Comparison of ENCODE assay signal across 8 mouse cellular contexts in the genomic region with DNA sequence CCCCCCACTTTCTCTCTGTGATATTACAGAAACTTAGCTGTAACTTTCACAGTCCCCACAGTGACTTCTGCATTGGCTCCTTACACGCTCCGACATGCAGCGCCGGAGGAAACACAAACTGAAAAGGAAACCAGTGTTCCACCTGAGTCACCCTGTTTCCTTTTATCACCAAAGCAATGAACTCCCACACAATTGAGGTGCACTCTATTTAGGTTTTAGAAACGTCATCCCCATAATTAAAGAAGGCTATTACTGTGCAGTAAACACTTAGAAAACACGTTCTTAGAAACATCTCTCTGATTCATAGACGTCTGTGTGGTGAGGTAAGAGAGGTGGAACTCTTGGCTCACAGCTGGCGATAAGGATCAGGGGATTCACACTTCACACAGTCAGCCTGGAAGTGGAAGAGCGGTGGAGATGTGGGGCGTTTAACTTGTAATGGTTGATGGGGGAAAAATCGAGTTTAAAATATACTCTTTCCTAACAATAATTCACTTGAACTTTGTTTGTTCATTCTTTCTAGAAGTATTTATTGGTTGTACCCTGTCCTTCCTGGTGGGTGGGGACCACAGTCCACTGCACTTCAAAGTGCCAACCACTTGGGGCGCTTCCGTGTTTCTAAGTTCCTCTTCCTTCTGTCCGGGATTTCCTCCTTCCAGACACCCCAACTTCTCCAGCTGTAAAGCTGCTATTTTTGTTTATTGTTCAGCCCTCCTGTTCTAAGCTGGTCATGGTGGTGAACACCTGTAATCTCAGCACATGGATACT. TPM values are rescaled to one million over a fixed set of nuclear protein-coding genes. Genes with fewer than 3 reads are reported as not detected.
DNase-seq lines count a peak whose midpoint lies in the region; ATAC-seq and TF ChIP-seq lines count a peak whose summit lies in the region.

No protein-coding gene starts in this region.

- H3K27me3 ChIP-seq in MEL (ENCODE audit: control insufficient read depth in 1 of 2, insufficient read depth in 2 of 2, low read length in 2 of 2), result peaks cover 16 to 27% of the 10 kb centered on the region in 2 experiments
- no peaks in the 10 kb centered on the region for H3K27me3 ChIP-seq in lung, postnatal 0 days (replicated peaks; ENCODE audit: insufficient read depth, low read length)

- no peaks in the 10 kb centered on the region for H3K36me3 ChIP-seq in MEL (ENCODE audit: control insufficient read depth in 1 of 2, insufficient read depth in 2 of 2, low read length in 2 of 2)
- H3K36me3 ChIP-seq in lung, postnatal 0 days (ENCODE audit: insufficient read depth, low read length), result no peaks in the 10 kb centered on the region

- peak; percentile 22 for TF ChIP-seq RAD21 in MEL (IDR thresholded peaks at IDR 0.05; ENCODE audit: low read depth, low read length)

- H3K9me3 ChIP-seq in MEL (replicated peaks; ENCODE audit: insufficient read depth, low read length), result no peaks in the 10 kb centered on the region
- H3K9me3 ChIP-seq in lung, postnatal 0 days (ENCODE audit: low read length), result no peaks in the 10 kb centered on the region

- H3K4me3 ChIP-seq in layer of hippocampus, adult 2 months, result no peak overlapping the region
- H3K4me3 ChIP-seq in MEL (ENCODE audit: control insufficient read depth in 1 of 2, insufficient read depth in 1 of 2, low read depth in 2 of 2, low read length in 2 of 2), result peak overlapping the region; percentile 11 to 12; a peak in 3 of 4 replicates
- H3K4me3 ChIP-seq in lung, postnatal 0 days (ENCODE audit: low read depth, low read length), result no peak overlapping the region

- H3K4me2 ChIP-seq in lung, postnatal 0 days (replicated peaks; ENCODE audit: low read depth, low read length), result no peak overlapping the region; the same call in 1 of the 2 replicates

- ATAC-seq in granulocyte monocyte progenitor cell, adult 5-6 weeks (replicated peaks; ENCODE audit: poor library complexity, severe bottlenecking), result peak; percentile 61
- ATAC-seq in lung, postnatal 0 days, result peak; percentile 85

- no peak for TF ChIP-seq POLR2A in MEL (IDR thresholded peaks at IDR 0.05; ENCODE audit: control insufficient read depth in 1 of 2, insufficient read depth in 1 of 2, low read depth in 1 of 2, low read length in 2 of 2, poor library complexity in 1 of 2)

- H3K27ac ChIP-seq in layer of hippocampus, adult 2 months, result no peak overlapping the region
- H3K27ac ChIP-seq in MEL (ENCODE audit: control insufficient read depth, low read depth, low read length), result no peak overlapping the region
- H3K27ac ChIP-seq in lung, postnatal 0 days (ENCODE audit: low read length), result 0 out of 2 replicates have a peak overlapping the region, but pooled peaks have one; percentile 26

- no peak for TF ChIP-seq EP300 in MEL (IDR thresholded peaks at IDR 0.05; ENCODE audit: low read depth in 1 of 2, low read length in 2 of 2)
- peak; percentile 50 for TF ChIP-seq EP300 in lung, postnatal 0 days (IDR thresholded peaks at IDR 0.05)

- no peak overlapping the region for H3K9ac ChIP-seq in MEL (ENCODE audit: control insufficient read depth, low read depth, low read length, poor library complexity, severe bottlenecking)
- no peak overlapping the region for H3K9ac ChIP-seq in lung, postnatal 0 days (replicated peaks; ENCODE audit: low read depth)

- peak; percentile 75 for TF ChIP-seq CTCF in layer of hippocampus, adult 2 months (conservative IDR thresholded peaks at IDR 0.05)
- TF ChIP-seq CTCF in MEL (IDR thresholded peaks at IDR 0.05 in 2 of 3, conservative IDR thresholded peaks at IDR 0.05 in 1 of 3; ENCODE audit: control insufficient read depth in 1 of 3, insufficient read depth in 1 of 3, low read depth in 2 of 3, low read length in 3 of 3, poor library complexity in 1 of 3, severe bottlenecking in 1 of 3), result peak; percentile 50 to 73 (median 70)
- TF ChIP-seq CTCF in lung, postnatal 0 days (IDR thresholded peaks at IDR 0.05), result peak; percentile 66

- DNase-seq in layer of hippocampus, adult 2 months (ENCODE audit: low spot score in 2 of 2), result no peak
- DNase-seq in layer of hippocampus, postnatal 36 days, result no peak
- DNase-seq in MEL (ENCODE audit: low read depth, low spot score), result peak; percentile 81
- peak; percentile 87 for DNase-seq in lung, postnatal 0 days (ENCODE audit: low spot score)
- no peak for DNase-seq in ovary, postnatal 36 days (ENCODE audit: low spot score)
- DNase-seq in frontal cortex, adult 2 months (ENCODE audit: extremely low spot score in 1 of 2, low spot score in 1 of 2), result no peak
- no peak for DNase-seq in frontal cortex, postnatal 14 days (ENCODE audit: low spot score in 2 of 2)

- no peaks in the 10 kb centered on the region for H3K79me2 ChIP-seq in MEL (ENCODE audit: control insufficient read depth, insufficient read depth, low read length, poor library complexity)

- WGBS in lung, postnatal 0 days, result 23% methylated on average over 14 of the region's 14 CpGs

- H3K4me1 ChIP-seq in MEL (ENCODE audit: control insufficient read depth in 1 of 2, insufficient read depth in 2 of 2, low read length in 2 of 2), result peaks cover 0 to 13% of the 10 kb centered on the region in 2 experiments; a peak in 1 of 4 replicates
- no peaks in the 10 kb centered on the region for H3K4me1 ChIP-seq in lung, postnatal 0 days (ENCODE audit: insufficient read depth, low read depth, low read length)

TF ChIP-seq in MEL, 35 proteins besides CTCF, POLR2A, EP300 and RAD21:
- 0 out of 2 replicates have a peak, but pooled peaks have one; percentile 27 for TF ChIP-seq MAZ (IDR thresholded peaks at IDR 0.05; ENCODE audit: low read depth, low read length)
- TF ChIP-seq SIN3A (IDR thresholded peaks at IDR 0.05; ENCODE audit: low read length), result 0 out of 2 replicates have a peak, but pooled peaks have one; percentile 49
- no peak for TF ChIP-seq NELFE (IDR thresholded peaks at IDR 0.05; ENCODE audit: low read depth, low read length)
- peak; percentile 83 for TF ChIP-seq ELF1 (IDR thresholded peaks at IDR 0.05; ENCODE audit: low read depth, low read length)
- peak; percentile 28 for TF ChIP-seq SMC3 (IDR thresholded peaks at IDR 0.05; ENCODE audit: low read depth, low read length)
- TF ChIP-seq MYB (IDR thresholded peaks at IDR 0.05; ENCODE audit: low read depth, low read length), result no peak
- peak; percentile 60 for TF ChIP-seq GATA1 (IDR thresholded peaks at IDR 0.05; ENCODE audit: low read depth, low read length)
- peak; percentile 16; the same call in 1 of the 2 replicates for TF ChIP-seq HCFC1 (IDR thresholded peaks at IDR 0.05; ENCODE audit: low read depth, low read length)
- TF ChIP-seq RCOR1 (IDR thresholded peaks at IDR 0.05; ENCODE audit: low read depth, low read length), result peak; percentile 48; the same call in 1 of the 2 replicates

RNA-seq across cellular contexts. Expression of a gene that starts 24.0 kb away (rescaled TPM):
- under 1 TPM; 0.52 to 0.67 TPM for total RNA-seq in layer of hippocampus, adult 2 months (2021)
- 1 to 10 TPM; 1.2 to 1.4 TPM for total RNA-seq in layer of hippocampus, postnatal 36 days (2021)
- total RNA-seq in MEL (2012; rRNA removed), result 0.46 and 2.5 TPM in 2 replicates
- polyA plus RNA-seq in MEL (2012; ENCODE audit: insufficient read depth in 1 of 2, insufficient read length in 2 of 2, low read depth in 1 of 2, low replicate concordance in 2 of 2, missing spikeins in 1 of 2), result 1 to 10 TPM in 1 of 2 experiments, not detected in 1; 1.4 TPM
- not detected in 2 replicates for total RNA-seq in granulocyte monocyte progenitor cell, adult 5-6 weeks (2014; fragmentation: Nextera tagmentation)
- total RNA-seq in granulocyte monocyte progenitor cell, adult 5-6 weeks (2017), result 8.7 and 12.8 TPM in 2 replicates
- polyA plus RNA-seq in lung, postnatal 0 days (2015; fragmentation: Nextera tagmentation; extraction: Ambion mirVana), result 8.2 and 8.3 TPM in 2 replicates
- polyA plus RNA-seq in frontal cortex, adult 2 months (2012; rRNA removed), result 2.0 and 2.7 TPM in 2 replicates

RNA-seq across cellular contexts. Expression of a gene that starts 29.2 kb away (rescaled TPM):
- not detected for total RNA-seq in layer of hippocampus, adult 2 months (2021)
- not detected for total RNA-seq in layer of hippocampus, postnatal 36 days (2021)
- not detected in 2 replicates for total RNA-seq in MEL (2012; rRNA removed)
- polyA plus RNA-seq in MEL (2012; ENCODE audit: insufficient read depth in 1 of 2, insufficient read length in 2 of 2, low read depth in 1 of 2, low replicate concordance in 2 of 2, missing spikeins in 1 of 2), result not detected
- total RNA-seq in granulocyte monocyte progenitor cell, adult 5-6 weeks (2014; fragmentation: Nextera tagmentation), result not detected in 2 replicates
- total RNA-seq in granulocyte monocyte progenitor cell, adult 5-6 weeks (2017), result 0.17 and 1.1 TPM in 2 replicates
- not detected in 2 replicates for polyA plus RNA-seq in lung, postnatal 0 days (2015; fragmentation: Nextera tagmentation; extraction: Ambion mirVana)
- polyA plus RNA-seq in frontal cortex, adult 2 months (2012; rRNA removed), result not detected in 2 replicates

Comparison
In these comparisons a context has a peak if more than half of its experiments do, and no peak if none do; other contexts are left out.
1. DNase-seq: peak in MEL (single experiment) and lung, postnatal 0 days (single experiment); none in layer of hippocampus, adult 2 months (0 of 2), layer of hippocampus, postnatal 36 days (0 of 2), ovary, postnatal 36 days (single experiment), frontal cortex, adult 2 months (0 of 2) and frontal cortex, postnatal 14 days (0 of 2).
2. H3K4me3 ChIP-seq: peak in MEL (2 of 2); none in layer of hippocampus, adult 2 months (single experiment) and lung, postnatal 0 days (single experiment).
3. Peak in every context shown above with its lines, with median percentiles within 50 percentile points of each other: CTCF ChIP-seq.